Mouse (Mus musculus): ENCODE data around the gene Usp25.

DNA sequence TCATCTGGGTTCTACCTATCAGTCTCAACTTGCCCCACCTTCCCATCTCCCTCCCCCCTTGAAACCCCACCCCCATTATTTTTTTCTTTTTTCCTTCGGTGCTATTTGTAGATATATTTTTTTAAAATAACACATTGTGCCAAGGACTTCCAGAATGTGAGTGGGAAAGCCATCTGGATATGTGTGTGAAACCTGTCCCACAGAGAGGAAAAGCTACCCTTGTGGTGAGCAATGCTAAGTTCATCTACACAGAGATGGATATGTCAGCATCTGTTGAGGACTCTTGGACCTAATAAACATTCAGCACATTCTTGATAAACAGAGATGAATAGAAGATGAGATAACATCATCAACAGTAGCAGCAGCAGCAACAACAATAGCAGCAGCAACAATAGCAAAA is 138.8 kb downstream of the Usp25 start:
- TF ChIP-seq HCFC1 (IDR thresholded peaks at IDR 0.05; ENCODE audit: borderline replicate concordance, insufficient read depth, low read length) (no peak), CHD2 (IDR thresholded peaks at IDR 0.05; ENCODE audit: low read depth, low read length) (no peak), ZC3H11A (IDR thresholded peaks at IDR 0.05; ENCODE audit: borderline replicate concordance, low read depth, low read length) (no peak), ZNF384 (IDR thresholded peaks at IDR 0.05; ENCODE audit: low read depth, low read length) (no peak)
